Mouse (Mus musculus) CH12.LX (cell line): ENCODE measurements around the gene Lif. TPM values are rescaled to one million over a fixed set of nuclear protein-coding genes. Genes with fewer than 3 reads are reported as not detected.

Source experiments
- DNase-seq: peaks from one replicate; pipeline ENCODE4 v3.0.0-alpha.2; 2013; ENCODE audit errors: extremely low read depth
- H3K27ac ChIP-seq: 2 replicates; pipeline ENCODE4 v1.5.1; 2012; ENCODE audit warnings: low read depth, mild to moderate bottlenecking, control low read depth, moderate library complexity; ENCODE audit not compliant: insufficient read depth
- H3K27me3 ChIP-seq: replicated peaks from 2 replicates; pipeline ENCODE3; 2012; ENCODE audit warnings: inconsistent platforms
- H3K36me3 ChIP-seq, 2 experiments: replicated peaks in 1 of 2; 2 replicates each; pipeline versions ENCODE3 to v1.6.1; 2012; ENCODE audit warnings: inconsistent platforms in 1 of 2, low read length in 1 of 2, mild to moderate bottlenecking in 1 of 2, mixed read lengths in 1 of 2, moderate library complexity in 1 of 2; ENCODE audit not compliant: control insufficient read depth in 1 of 2, insufficient read depth in 1 of 2
- H3K4me1 ChIP-seq, 2 experiments: 2 replicates each; pipeline ENCODE4 v1.6.1; 2012; ENCODE audit warnings: inconsistent platforms in 1 of 2, moderate library complexity in 1 of 2; ENCODE audit not compliant: insufficient read depth in 2 of 2, control insufficient read depth in 1 of 2
- H3K4me2 ChIP-seq: 2 replicates; pipeline ENCODE4 v1.6.1; 2012; ENCODE audit warnings: low read depth, mild to moderate bottlenecking, control low read depth; ENCODE audit not compliant: poor library complexity, insufficient read depth, severe bottlenecking
- H3K4me3 ChIP-seq, 3 experiments: fragments of 150-350 bp in 1 of 3; sonication (generic) in 1 of 3; replicated peaks in 1 of 3; 2 replicates each; pipeline versions ENCODE3 to v1.5.1; 2011 to 2012; ENCODE audit warnings: low read depth in 2 of 3, low read length in 2 of 3, mild to moderate bottlenecking in 2 of 3, moderate library complexity in 2 of 3, control low read depth in 1 of 3, improper control_type of control experiment in 1 of 3, inconsistent platforms in 1 of 3, mixed read lengths in 1 of 3; ENCODE audit not compliant: poor library complexity in 1 of 3
- H3K79me2 ChIP-seq: replicated peaks from 2 replicates; pipeline ENCODE4 v1.6.1; 2012; ENCODE audit warnings: mild to moderate bottlenecking, moderate library complexity; ENCODE audit not compliant: control insufficient read depth, poor library complexity, insufficient read depth, severe bottlenecking; ENCODE audit errors: extremely low read depth
- H3K9ac ChIP-seq: 2 replicates; pipeline ENCODE4 v1.6.1; 2012; ENCODE audit warnings: low read depth, mild to moderate bottlenecking, control low read depth, moderate library complexity; ENCODE audit not compliant: insufficient read depth
- H3K9me3 ChIP-seq: replicated peaks from 2 replicates; pipeline ENCODE3; 2012; ENCODE audit warnings: low read length, inconsistent platforms, mixed read lengths
- BHLHE40 ChIP-seq: IDR thresholded peaks from 2 replicates; pipeline ENCODE4 v1.6.1; 2011; ENCODE audit warnings: mild to moderate bottlenecking, low read depth, low read length, improper control_type of control experiment
- CHD2 ChIP-seq: IDR thresholded peaks from 2 replicates; pipeline ENCODE4 v1.6.1; 2011; ENCODE audit warnings: low read length, improper control_type of control experiment
- CTCF ChIP-seq, 2 experiments: IDR thresholded peaks in 1 of 2; conservative IDR thresholded peaks in 1 of 2; 2 replicates each; pipeline ENCODE4 v1.5.1; 2011 to 2012; ENCODE audit warnings: low read depth in 2 of 2, low read length in 2 of 2, improper control_type of control experiment in 1 of 2, inconsistent platforms in 1 of 2, mild to moderate bottlenecking in 1 of 2, moderate library complexity in 1 of 2
- ELF1 ChIP-seq: IDR thresholded peaks from 2 replicates; pipeline ENCODE4 v1.6.1; 2014; ENCODE audit warnings: low read depth, mild to moderate bottlenecking, inconsistent platforms, low read length, improper control_type of control experiment
- ETS1 ChIP-seq: conservative IDR thresholded peaks from 2 replicates; pipeline ENCODE4 v1.6.1; 2012; ENCODE audit warnings: low read depth, mild to moderate bottlenecking, inconsistent platforms, low read length, improper control_type of control experiment, moderate library complexity
- GABPA ChIP-seq: IDR thresholded peaks from 2 replicates; pipeline ENCODE4 v1.6.1; 2012; ENCODE audit warnings: low read depth, low read length, improper control_type of control experiment, inconsistent platforms; ENCODE audit not compliant: insufficient replicate concordance
- JUND ChIP-seq: conservative IDR thresholded peaks from 2 replicates; pipeline ENCODE4 v1.6.1; 2011; ENCODE audit warnings: low read depth, low read length, improper control_type of control experiment
- MAFK ChIP-seq: IDR thresholded peaks from 2 replicates; pipeline ENCODE4 v1.6.1; 2011; ENCODE audit warnings: low read length, improper control_type of control experiment; ENCODE audit not compliant: insufficient replicate concordance
- MAZ ChIP-seq: IDR thresholded peaks from 2 replicates; pipeline ENCODE4 v1.6.1; 2012; ENCODE audit warnings: low read depth, mild to moderate bottlenecking, inconsistent platforms, low read length, improper control_type of control experiment, moderate library complexity
- MEF2A ChIP-seq: IDR thresholded peaks from 2 replicates; pipeline ENCODE4 v1.6.1; 2014; ENCODE audit warnings: low read depth, mild to moderate bottlenecking, inconsistent platforms, low read length, improper control_type of control experiment, borderline replicate concordance
- MXI1 ChIP-seq: IDR thresholded peaks from 2 replicates; pipeline ENCODE4 v1.6.1; 2011; ENCODE audit warnings: mild to moderate bottlenecking, low read depth, low read length, improper control_type of control experiment
- MYC ChIP-seq: IDR thresholded peaks from 2 replicates; pipeline ENCODE4 v1.6.1; 2011; ENCODE audit warnings: low read depth, mild to moderate bottlenecking, improper control_type of control experiment, low read length
- NRF1 ChIP-seq: IDR thresholded peaks from 2 replicates; pipeline ENCODE4 v1.6.1; 2014; ENCODE audit warnings: low read depth, mild to moderate bottlenecking, inconsistent platforms, low read length, improper control_type of control experiment, moderate library complexity
- POLR2A ChIP-seq: IDR thresholded peaks from 2 replicates; pipeline ENCODE4 v1.6.1; 2011; ENCODE audit warnings: low read depth, mild to moderate bottlenecking, improper control_type of control experiment, low read length
- RAD21 ChIP-seq: IDR thresholded peaks from 2 replicates; pipeline ENCODE4 v1.6.1; 2011; ENCODE audit warnings: low read depth, mild to moderate bottlenecking, low read length, improper control_type of control experiment, moderate library complexity
- SIN3A ChIP-seq: IDR thresholded peaks from 2 replicates; pipeline ENCODE4 v1.6.1; 2012; ENCODE audit warnings: low read length, improper control_type of control experiment, inconsistent platforms
- SMC3 ChIP-seq: IDR thresholded peaks from 2 replicates; pipeline ENCODE4 v1.6.1; 2011; ENCODE audit warnings: low read depth, low read length, improper control_type of control experiment
- USF1 ChIP-seq: IDR thresholded peaks from 2 replicates; pipeline ENCODE4 v1.6.1; 2014; ENCODE audit warnings: low read depth, mild to moderate bottlenecking, inconsistent platforms, low read length, improper control_type of control experiment
- USF2 ChIP-seq: conservative IDR thresholded peaks from 2 replicates; pipeline ENCODE4 v1.6.1; 2011; ENCODE audit warnings: low read depth, low read length, improper control_type of control experiment
- ZNF384 ChIP-seq: IDR thresholded peaks from 2 replicates; pipeline ENCODE4 v1.6.1; 2012; ENCODE audit warnings: low read depth, low read length, improper control_type of control experiment, inconsistent platforms
- dilution Hi-C: fragments of 300-500 bp; cut with MboI; formaldehyde crosslinking; loops from 2 replicates; pipeline ENCODE4 v1.14.3; 2020; ENCODE audit warnings: low sequenced_read_pairs; ENCODE audit not compliant: extremely low pct_unique_long_range_greater_than_20kb, extremely low pct_ligation_motif_present
- in situ Hi-C: fragments of 300-500 bp; cut with MboI; formaldehyde crosslinking; loops from 3 replicates; pipeline ENCODE4 v1.14.3; 2019; ENCODE audit warnings: low sequenced_read_pairs, low pct_ligation_motif_present, low pct_unique_long_range_greater_than_20kb, mixed read lengths
- polyA plus RNA-seq: library from polyadenylated mRNA; unstranded; fragments of >175 nt; gene quantifications from 2 replicates; pipeline ENCODE4 v1.2.1, GENCODE M21; 2012; ENCODE audit warnings: low read depth; ENCODE audit not compliant: insufficient read length
- total RNA-seq, 2 experiments: library from RNA; depleted of rRNA; stranded (reverse); fragments of 300-350 nt in 1 of 2; fragments of >200 nt in 1 of 2; gene quantifications; 2 replicates each; pipeline ENCODE4 v1.2.3; 2012 to 2014

Gene Lif
- total and polyA plus RNA-seq, 3 experiments = 0.05 to 1.8 (median 0.17) TPM

DNA sequence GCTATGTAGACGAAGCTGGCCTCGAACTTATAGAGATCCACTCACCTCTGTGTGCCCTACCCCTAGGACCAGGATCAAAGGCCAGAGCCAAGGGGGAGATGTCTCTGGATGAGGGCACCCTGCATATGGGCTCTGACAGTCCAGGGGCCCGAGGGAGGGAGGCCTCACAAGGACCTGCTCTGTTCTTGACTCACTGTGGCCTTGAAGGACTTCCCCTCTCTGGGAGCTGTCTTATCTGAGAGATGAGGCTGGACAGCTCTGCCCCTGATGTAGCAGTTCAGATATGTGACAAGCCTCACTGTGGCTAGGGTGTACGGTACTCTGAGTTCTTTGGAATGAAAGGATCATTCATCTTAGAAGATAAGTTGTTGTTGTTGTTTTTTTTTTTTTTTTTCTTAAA lies 52.3 kb downstream of the Lif start (continued):
- TF ChIP-seq GABPA = no peak
- peak; percentile 85 for TF ChIP-seq MAZ
- TF ChIP-seq USF1 = no peak

DNA sequence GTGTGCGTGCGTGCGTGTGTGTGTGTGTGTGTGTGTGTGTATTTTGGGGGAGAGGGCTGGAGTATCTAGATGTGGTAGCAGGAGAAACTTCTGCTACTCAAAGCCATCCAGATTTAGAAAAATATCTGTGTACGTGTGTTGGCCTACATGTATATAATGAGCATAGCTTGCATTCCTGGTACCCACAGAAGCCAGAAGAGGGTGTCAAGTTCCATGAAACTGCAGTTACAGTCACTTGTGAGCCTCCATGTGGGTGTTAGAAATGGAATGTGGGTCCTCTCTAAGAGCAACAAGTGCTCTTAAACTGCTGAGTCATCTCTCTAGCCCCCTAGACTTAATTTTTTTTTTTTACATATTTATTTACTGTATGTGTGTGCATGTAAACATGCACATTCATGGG lies 53.0 kb downstream of the Lif start:
- Histone ChIP-seq H3K4me2 (no peak overlapping the region), H3K4me3 (no peak overlapping the region), H3K9me3 (no peaks in the 10 kb centered on the region), H3K27ac (no peak overlapping the region), H3K79me2 (no peaks in the 10 kb centered on the region), H3K4me1 (peaks cover 33 to 53% of the 10 kb centered on the region in 2 experiments), H3K36me3 (no peaks in the 10 kb centered on the region), H3K9ac (no peak overlapping the region), H3K27me3 (no peaks in the 10 kb centered on the region)
- TF ChIP-seq BHLHE40 (no peak), MEF2A (no peak), MYC (no peak), CTCF (conservative IDR thresholded peaks at IDR 0.05 in 1 of 2, IDR thresholded peaks at IDR 0.05 in 1 of 2; ENCODE audit: low read depth in 2 of 2, low read length in 2 of 2) (peak in 1 of 2 experiments; percentile 36; a peak in 2 of 4 replicates), USF1 (no peak), CHD2 (no peak), RAD21 (peak; percentile 23), NRF1 (no peak)
- in situ Hi-C loops (no loop called here), dilution Hi-C loops (no loop called here)
- no peak for DNase-seq

DNA sequence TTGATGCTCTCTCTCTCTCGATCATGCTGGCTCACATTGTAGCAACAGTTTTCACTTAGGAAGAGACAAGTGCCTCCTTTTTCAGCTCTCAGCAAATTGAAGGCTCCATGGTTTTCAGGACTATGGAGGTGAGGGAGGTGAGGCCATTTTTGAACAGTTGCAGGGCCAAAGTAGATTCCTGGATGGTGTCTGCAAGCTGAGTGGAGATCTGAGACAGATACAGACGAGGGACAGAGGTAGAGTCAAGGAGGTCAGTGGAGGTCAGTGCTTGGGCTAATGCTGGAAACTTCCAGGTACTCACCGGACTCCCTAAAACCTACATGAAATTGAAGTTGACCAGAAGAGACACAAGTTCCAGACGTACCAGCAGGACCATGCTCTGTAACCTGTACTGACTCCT lies 54.8 kb downstream of the Lif start:
- Histone ChIP-seq H3K9ac (no peak overlapping the region), H3K4me1 (peaks cover 33 to 53% of the 10 kb centered on the region in 2 experiments), H3K36me3 (no peaks in the 10 kb centered on the region), H3K27me3 (no peaks in the 10 kb centered on the region), H3K79me2 (no peaks in the 10 kb centered on the region), H3K9me3 (no peaks in the 10 kb centered on the region), H3K4me3 (no peak overlapping the region)
- DNase-seq = no peak
- dilution Hi-C loops = no loop called here
- TF ChIP-seq CTCF (conservative IDR thresholded peaks at IDR 0.05 in 1 of 2, IDR thresholded peaks at IDR 0.05 in 1 of 2; ENCODE audit: low read depth in 2 of 2, low read length in 2 of 2) = no peak
- TF ChIP-seq MXI1 = no peak
- TF ChIP-seq, all 38 proteins: peak for 0
- no peak overlapping the region for H3K27ac ChIP-seq
- no peak overlapping the region for H3K4me2 ChIP-seq
- in situ Hi-C loops = no loop called here

DNA sequence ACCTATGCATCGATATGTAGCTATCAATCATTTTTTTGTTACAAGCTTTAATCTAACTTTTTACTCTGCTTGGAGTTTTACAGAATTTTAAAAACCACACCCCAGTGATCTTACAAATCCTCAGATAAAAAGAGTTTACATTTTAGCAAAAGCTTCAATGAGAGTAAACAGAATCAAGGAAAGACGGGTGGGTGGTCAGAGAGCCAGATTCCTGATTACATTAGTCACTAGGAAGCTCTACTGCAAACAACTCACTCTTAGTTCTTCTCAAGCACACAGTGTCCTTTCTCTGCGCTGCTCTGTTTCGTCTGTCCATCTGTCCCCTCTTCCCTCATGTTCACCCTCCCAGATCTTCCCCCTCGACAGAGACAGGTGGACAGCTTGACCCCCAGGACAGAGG lies 59.9 kb downstream of the Lif start:
- Histone ChIP-seq H3K9ac (no peak overlapping the region), H3K4me1 (peaks cover 8 to 31% of the 10 kb centered on the region in 2 experiments), H3K4me2 (no peak overlapping the region), H3K4me3 (no peak overlapping the region), H3K36me3 (no peaks in the 10 kb centered on the region), H3K27me3 (no peaks in the 10 kb centered on the region), H3K9me3 (no peaks in the 10 kb centered on the region), H3K79me2 (no peaks in the 10 kb centered on the region), H3K27ac (no peak overlapping the region)
- in situ Hi-C loops = loop anchor here (5.0 kb wide), 1 partner anchor 50 kb away; no protein-coding TSS in a partner anchor
- TF ChIP-seq ELF1 (no peak), MAFK (no peak), SMC3 (no peak), ETS1 (no peak), BHLHE40 (no peak), USF2 (no peak), JUND (no peak), SIN3A (no peak), POLR2A (no peak), ZNF384 (no peak)
- dilution Hi-C loops = no loop called here
- DNase-seq = no peak
